Mouse (Mus musculus) frontal cortex, postnatal 14 days (tissue): ENCODE data around the gene Zbtb25.

Experiments used
- DNase-seq, 2 experiments: peaks; one replicate each; pipeline ENCODE4 v3.0.0; 2022; ENCODE audit warnings: low spot score in 2 of 2

The Zbtb25 gene

GRCm38 (mm10) chr12:76336111-76336965 is 33.1 kb downstream of the Zbtb25 start:
- no peak for DNase-seq

- DNase-seq = no peak
Observed at GRCm38 (mm10) chr12:76335641-76336040, 33.8 kb downstream of the Zbtb25 start.

GRCm38 (mm10) chr12:76333688-76334087 is 35.7 kb downstream of the Zbtb25 start:
- DNase-seq = no peak

GRCm38 (mm10) chr12:76328567-76329354 is 40.6 kb downstream of the Zbtb25 start:
- no peak for DNase-seq

GRCm38 (mm10) chr12:76326437-76327220 is 42.8 kb downstream of the Zbtb25 start:
- peak; percentile 52 to 57 for DNase-seq

- peak; percentile 45 to 59 for DNase-seq
Observed at GRCm38 (mm10) chr12:76324679-76325431, 44.5 kb downstream of the Zbtb25 start, which contains the start of gene Akap5. TSS of gene Akap5 (plus strand) at chr12:76324891.

- no peak for DNase-seq
Observed at GRCm38 (mm10) chr12:76318282-76319212, 50.9 kb downstream of the Zbtb25 start.

- no peak for DNase-seq
Observed at GRCm38 (mm10) chr12:76311951-76312350, 57.5 kb downstream of the Zbtb25 start.

GRCm38 (mm10) chr12:76311227-76311626 is 58.2 kb downstream of the Zbtb25 start:
- no peak for DNase-seq

- DNase-seq = no peak
Observed at GRCm38 (mm10) chr12:76310633-76311032, 58.8 kb downstream of the Zbtb25 start.

GRCm38 (mm10) chr12:76310007-76310406 is 59.4 kb downstream of the Zbtb25 start:
- no peak for DNase-seq

GRCm38 (mm10) chr12:76308436-76308835 is 61.0 kb downstream of the Zbtb25 start:
- DNase-seq = no peak

GRCm38 (mm10) chr12:76307964-76308363 is 61.4 kb downstream of the Zbtb25 start:
- DNase-seq = no peak

GRCm38 (mm10) chr12:76306852-76307561 is 62.4 kb downstream of the Zbtb25 start:
- DNase-seq = no peak

- no peak for DNase-seq
Observed at GRCm38 (mm10) chr12:76305107-76305506, 64.3 kb downstream of the Zbtb25 start.

- no peak for DNase-seq
Observed at GRCm38 (mm10) chr12:76304199-76304598, 65.2 kb downstream of the Zbtb25 start.

- no peak for DNase-seq
Observed at GRCm38 (mm10) chr12:76303474-76303873, 65.9 kb downstream of the Zbtb25 start.

- no peak for DNase-seq
Observed at GRCm38 (mm10) chr12:76300367-76300766, 69.0 kb downstream of the Zbtb25 start.

- no peak for DNase-seq
Observed at GRCm38 (mm10) chr12:76299361-76299906, 70.0 kb downstream of the Zbtb25 start.
